ENCODE assay signal across 10 mouse cellular contexts in the genomic region with DNA sequence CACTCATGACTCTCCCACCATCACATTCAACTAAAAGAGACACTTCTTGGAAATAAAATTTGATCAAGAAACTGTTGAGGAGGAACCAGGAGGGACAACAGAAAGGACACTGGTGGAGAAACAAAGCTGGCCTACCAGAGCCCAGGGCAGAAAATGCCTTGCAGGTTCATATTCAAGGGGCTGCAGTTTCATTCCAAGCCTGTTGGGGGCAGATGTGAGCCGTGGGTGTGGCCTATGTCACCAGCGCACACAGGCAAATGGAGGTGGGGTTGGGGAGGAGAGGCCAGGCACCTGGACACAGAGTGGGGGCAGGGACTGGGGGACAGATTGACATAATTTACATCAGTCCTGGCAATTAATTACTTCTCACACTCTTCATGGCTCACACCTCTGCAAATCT.
DNase-seq lines count a peak whose midpoint lies in the region; TF ChIP-seq lines count a peak whose summit lies in the region.
"Had no signal": no experiment of that assay in that cellular context is flagged by ENCODE, and none has a peak within 500 bp of the region (broad histone marks: within the 10 kb centered on the region; RNA-seq: fewer than 3 reads in every experiment).

No protein-coding gene starts in this region.

- 35% methylated on average over 2 of the region's 2 CpGs for WGBS in cerebellum, adult 2 months
- 28% methylated on average over 2 of the region's 2 CpGs for WGBS in olfactory bulb, adult 2 months

- no peak overlapping the region for H3K27ac ChIP-seq in cerebellum, adult 2 months (ENCODE audit: insufficient read depth, low read length)
- no peak overlapping the region for H3K27ac ChIP-seq in cortical plate, adult 2 months (ENCODE audit: insufficient read depth, low read length)
- no peak overlapping the region for H3K27ac ChIP-seq in olfactory bulb, adult 2 months (ENCODE audit: insufficient read depth, low read depth, low read length)

- no peak for TF ChIP-seq POLR2A in cerebellum, adult 2 months (IDR thresholded peaks at IDR 0.05; ENCODE audit: borderline replicate concordance, insufficient read depth, low read length)
- no peak for TF ChIP-seq POLR2A in cortical plate, adult 2 months (IDR thresholded peaks at IDR 0.05; ENCODE audit: extremely low read depth, insufficient read depth, low read length)
- TF ChIP-seq POLR2A in olfactory bulb, adult 2 months (IDR thresholded peaks at IDR 0.05; ENCODE audit: insufficient read depth, low read depth, low read length), result no peak

- H3K4me1 ChIP-seq in cerebellum, adult 2 months (ENCODE audit: control insufficient read depth, insufficient read depth, low read length), result peaks cover 9% of the 10 kb centered on the region; the same call in 1 of the 2 replicates
- no peaks in the 10 kb centered on the region for H3K4me1 ChIP-seq in cortical plate, adult 2 months (ENCODE audit: control insufficient read depth, insufficient read depth, low read length)
- H3K4me1 ChIP-seq in olfactory bulb, adult 2 months (ENCODE audit: control insufficient read depth, insufficient read depth, low read length), result peaks cover 9% of the 10 kb centered on the region

- H3K4me3 ChIP-seq in cerebellum, adult 2 months (replicated peaks; ENCODE audit: insufficient read depth, low read depth, low read length), result no peak overlapping the region
- H3K4me3 ChIP-seq in cortical plate, adult 2 months (ENCODE audit: insufficient read depth, low read length), result no peak overlapping the region
- no peak overlapping the region for H3K4me3 ChIP-seq in olfactory bulb, adult 2 months (ENCODE audit: insufficient read depth, low read depth, low read length)

- H3K27me3 ChIP-seq in cerebellum, adult 2 months (ENCODE audit: control insufficient read depth, insufficient read depth, low read length), result no peaks in the 10 kb centered on the region

- DNase-seq in cerebellum, adult 2 months, result no peak
- DNase-seq in cerebellum, postnatal 4 days (ENCODE audit: low spot score in 2 of 2), result no peak
- peak; percentile 3 for DNase-seq in lung, postnatal 10 days
- no peak for DNase-seq in lung, postnatal 36 days
- no peak for DNase-seq in kidney, postnatal 10 days
- no peak for DNase-seq in cerebellum, adult 11 months
- DNase-seq: cerebellum, adult 9-11 months; lung, postnatal 14 days had no signal

- peak; percentile 32; the same call in 1 of the 2 replicates for TF ChIP-seq CTCF in cerebellum, adult 2 months (IDR thresholded peaks at IDR 0.05; ENCODE audit: borderline replicate concordance, insufficient read depth, low read depth, low read length)
- TF ChIP-seq CTCF in cortical plate, adult 2 months (IDR thresholded peaks at IDR 0.05; ENCODE audit: extremely low read depth, insufficient read depth, low read length), result peak; percentile 52
- TF ChIP-seq CTCF in olfactory bulb, adult 2 months (IDR thresholded peaks at IDR 0.05; ENCODE audit: insufficient read depth, low read depth, low read length), result peak; percentile 59; the same call in 1 of the 2 replicates
